Mouse (Mus musculus) heart, adult 8-10 months (tissue): ENCODE data around the gene Ttc24. TPM values are rescaled to one million over a fixed set of nuclear protein-coding genes. Genes with fewer than 3 reads are reported as not detected.
A peak's percentile ranks its signal among the peaks of the same experiment; 100 is the strongest.

Source experiments
- DNase-seq: peaks from one replicate; pipeline ENCODE4 v3.0.0; 2022; ENCODE audit warnings: low spot score
- total RNA-seq, 4 experiments: library from RNA; stranded (reverse); gene quantifications; 2 replicates each; pipeline ENCODE4 v1.2.4; 2022

Ttc24 gene
- not detected for total RNA-seq

DNA sequence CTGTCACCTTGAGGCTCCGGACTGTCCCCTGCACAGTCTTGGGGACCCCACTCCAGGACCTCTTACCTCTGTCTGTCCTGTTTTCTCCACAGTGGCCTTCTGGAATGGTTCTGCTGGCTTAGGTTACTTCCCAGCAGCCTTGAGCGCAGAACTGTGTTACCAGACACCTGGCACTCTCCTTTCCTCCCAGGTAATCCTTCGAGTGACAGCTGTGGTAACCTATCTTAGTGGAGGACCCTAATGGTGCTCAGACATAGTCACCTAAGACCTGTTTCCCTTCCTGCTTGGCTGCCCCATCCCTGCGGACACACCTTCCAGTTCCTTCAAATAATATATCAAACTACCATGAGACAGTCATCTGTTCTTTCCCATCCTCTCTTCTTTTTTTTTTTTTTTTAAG is at the start of gene Ttc24:
TSS of gene Ttc24 (minus strand) at position 101 of the 400 bp plus-strand sequence.
- DNase-seq: no peak

GRCm38 (mm10) chr3:88127636-88128035 is 49.5 kb upstream of the Ttc24 start:
- DNase-seq: no peak

DNA sequence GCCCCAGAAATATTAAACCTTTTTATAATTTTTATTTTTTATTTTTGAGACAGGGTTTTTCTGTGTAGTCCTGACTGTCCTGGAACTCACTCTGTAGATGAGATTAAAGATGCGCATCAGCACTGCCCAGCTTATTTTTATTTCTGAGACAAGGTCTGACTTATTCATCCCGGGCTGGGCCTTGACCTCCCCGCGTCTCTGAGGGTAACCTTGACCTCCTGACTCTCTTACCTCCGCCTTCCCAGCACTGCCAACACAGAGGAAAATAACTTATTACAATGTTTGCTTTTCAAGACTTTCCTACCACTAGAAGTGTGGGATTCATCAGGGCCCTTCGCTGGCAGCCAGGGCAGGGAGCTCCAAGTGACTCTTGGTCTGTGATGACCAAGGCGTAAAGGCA is 48.1 kb upstream of the Ttc24 start:
- DNase-seq: no peak

DNA sequence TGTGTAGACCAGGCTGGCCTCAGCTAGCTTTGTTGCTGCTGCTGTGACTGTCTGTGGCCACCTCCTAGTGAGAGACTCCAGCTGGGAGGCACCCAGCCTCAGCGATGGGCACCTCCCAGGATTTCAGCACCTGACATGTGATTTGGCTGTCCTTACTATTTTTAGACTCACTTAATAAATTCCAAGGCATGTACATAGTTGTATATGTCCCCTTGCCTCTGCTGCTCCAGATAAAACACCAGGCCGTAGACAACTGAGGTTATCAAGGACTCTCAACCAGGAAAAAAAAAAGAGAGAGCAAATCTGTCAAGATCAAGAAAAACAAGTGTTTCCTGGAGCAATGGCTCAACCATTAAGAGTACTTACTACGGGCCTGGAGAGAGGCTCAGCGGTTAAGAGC is 47.1 kb upstream of the Ttc24 start:
- DNase-seq: no peak

- no peak for DNase-seq
These were observed 43.3 kb upstream of the Ttc24 start for GRCm38 (mm10) chr3:88121164-88122131.

GRCm38 (mm10) chr3:88120117-88120651 is 42.1 kb upstream of the Ttc24 start:
- DNase-seq: peak; percentile 79

- DNase-seq: no peak
These were observed 36.3 kb upstream of the Ttc24 start for GRCm38 (mm10) chr3:88114396-88114795.

DNA sequence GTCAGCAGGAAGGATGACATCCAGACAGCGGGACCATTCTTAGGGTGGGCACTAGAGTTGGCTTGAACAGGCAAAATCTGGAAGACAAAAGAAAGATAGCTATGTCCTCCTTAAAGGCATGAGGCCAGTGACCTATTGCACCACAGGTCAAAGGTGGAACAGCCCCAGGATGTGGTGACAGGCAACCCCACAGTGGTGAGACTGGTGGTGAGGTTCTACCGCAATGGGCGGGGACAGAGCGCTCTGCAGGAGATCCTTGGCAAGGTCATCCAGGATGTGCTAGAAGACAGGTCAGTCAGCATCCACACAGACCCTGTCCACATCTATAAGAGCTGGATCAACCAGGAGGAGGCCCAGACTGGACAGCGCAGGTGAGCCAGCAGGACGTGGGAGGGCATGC is 31.0 kb upstream of the Ttc24 start:
- no peak for DNase-seq

GRCm38 (mm10) chr3:88106126-88106525 is 28.0 kb upstream of the Ttc24 start:
- DNase-seq: no peak

DNA sequence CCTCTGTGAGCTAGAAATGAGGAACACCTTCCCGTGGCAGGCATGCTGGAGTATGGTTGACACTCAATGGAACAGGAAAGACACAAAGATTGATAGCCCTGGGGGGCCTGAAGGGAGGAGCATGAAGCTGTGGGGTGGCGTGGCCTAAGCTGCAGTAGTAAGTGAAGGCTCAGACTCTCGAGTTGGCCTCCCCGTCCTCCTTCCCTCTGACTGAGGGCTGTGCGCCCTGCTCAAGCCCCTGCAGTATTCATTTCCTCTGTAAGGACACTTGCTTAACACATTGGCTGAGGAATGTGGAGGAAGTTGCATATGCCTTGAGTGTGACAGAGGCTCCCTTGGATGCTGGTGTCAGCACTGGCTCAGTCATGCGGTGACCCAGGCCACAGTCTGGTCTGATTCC is 24.5 kb upstream of the Ttc24 start:
- peak; percentile 16 for DNase-seq

DNA sequence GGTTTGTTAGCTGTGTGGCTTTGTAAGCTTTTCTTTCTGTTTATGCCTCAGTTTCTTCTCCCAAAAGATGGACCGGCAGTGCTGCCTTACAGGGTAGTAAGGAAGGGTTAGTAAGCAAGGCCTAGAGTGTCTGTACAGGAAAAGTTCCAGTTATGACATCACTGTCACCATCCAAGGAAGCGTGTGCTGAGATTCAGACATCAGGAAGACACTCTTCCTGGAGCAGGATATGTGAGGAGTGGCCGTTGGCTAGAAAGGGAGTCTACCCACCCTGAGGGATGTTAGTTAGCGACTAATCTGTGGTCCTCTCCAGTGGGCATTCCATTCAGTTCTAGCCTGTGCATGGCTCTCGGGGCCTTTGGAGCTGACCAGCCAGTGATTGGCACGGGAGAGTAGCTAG is 24.1 kb upstream of the Ttc24 start:
- no peak for DNase-seq

DNA sequence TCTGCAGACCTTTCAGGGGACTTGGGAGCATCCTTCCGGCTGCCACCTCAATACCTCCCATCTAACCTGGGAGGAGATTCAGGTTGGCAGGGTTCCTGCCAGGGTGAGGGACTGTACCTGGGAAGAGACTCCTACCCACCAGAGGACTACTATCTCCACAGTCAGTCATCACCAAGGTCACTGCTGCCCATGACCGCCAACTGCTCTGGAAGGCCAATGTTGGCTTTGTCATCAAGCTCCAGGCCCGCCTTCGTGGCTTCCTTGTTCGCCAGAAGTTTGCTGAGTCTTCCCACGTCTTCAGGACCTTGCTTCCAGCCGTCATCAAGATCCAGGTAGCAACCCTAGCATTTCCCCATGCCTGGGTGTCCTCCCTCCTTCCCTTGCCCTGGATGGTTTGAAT is 23.6 kb upstream of the Ttc24 start:
- no peak for DNase-seq

- no peak for DNase-seq
These were observed 22.1 kb upstream of the Ttc24 start for GRCm38 (mm10) chr3:88100251-88100650.

DNA sequence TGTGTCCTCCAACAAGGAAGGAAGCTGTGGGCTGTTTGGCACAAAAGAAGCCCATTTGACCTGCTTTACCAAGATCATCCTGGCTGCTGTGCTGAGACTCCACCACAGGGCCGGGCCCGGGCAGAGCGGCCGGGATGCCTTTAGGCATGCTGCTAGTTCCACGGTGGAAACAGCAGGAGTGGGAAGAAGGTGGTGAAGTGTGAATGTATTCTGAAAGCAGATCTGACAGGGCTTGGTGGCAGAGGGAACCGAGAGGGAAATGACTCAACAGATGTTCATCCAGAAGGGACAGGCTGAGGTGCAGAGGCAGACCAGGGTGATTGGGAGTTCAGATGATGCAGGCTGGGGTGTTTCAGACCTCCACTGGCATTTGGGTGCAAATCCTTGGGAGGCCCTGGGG is 19.6 kb upstream of the Ttc24 start:
- DNase-seq: no peak

DNA sequence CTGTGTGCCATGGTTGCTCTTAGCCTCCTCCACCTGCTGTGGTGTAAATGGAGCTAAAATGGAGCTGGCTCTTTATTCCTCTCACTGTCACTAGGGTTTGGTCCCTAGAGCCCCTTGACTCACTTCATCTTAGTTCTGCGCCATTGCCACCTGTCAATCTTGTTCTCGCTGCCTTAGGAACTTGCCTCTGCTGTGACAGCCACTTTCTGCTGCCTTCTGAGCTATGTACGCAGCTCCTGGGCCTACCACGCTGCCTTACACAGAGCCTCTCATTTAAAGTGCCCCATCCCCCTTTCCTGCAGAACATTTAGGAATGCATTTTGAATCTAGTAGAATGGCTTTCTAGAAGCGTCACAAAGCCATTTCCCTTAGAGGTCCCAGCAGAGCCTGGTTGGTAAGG is 16.0 kb upstream of the Ttc24 start:
- no peak for DNase-seq

DNA sequence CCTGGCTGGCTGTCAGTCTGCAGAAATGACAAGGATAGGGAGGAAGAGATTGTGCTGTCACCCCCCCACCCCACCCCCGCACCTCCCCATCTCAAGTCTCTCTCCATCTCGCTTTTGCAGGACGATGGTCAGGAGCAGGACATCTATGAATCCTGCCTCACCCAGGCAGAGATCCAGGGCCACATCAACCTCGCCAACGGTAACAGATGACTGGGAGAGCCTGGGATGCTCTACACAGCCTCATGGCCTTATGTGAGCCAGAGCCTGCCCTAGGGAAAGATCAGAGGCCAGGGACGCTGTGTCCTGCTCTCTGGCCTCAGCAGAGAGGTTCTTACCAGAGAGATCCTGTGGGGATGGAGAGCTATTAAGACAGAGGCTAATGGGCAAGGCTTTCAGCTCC is 12.5 kb upstream of the Ttc24 start:
- no peak for DNase-seq

- no peak for DNase-seq
These were observed 12.0 kb upstream of the Ttc24 start for GRCm38 (mm10) chr3:88090106-88090505.

DNA sequence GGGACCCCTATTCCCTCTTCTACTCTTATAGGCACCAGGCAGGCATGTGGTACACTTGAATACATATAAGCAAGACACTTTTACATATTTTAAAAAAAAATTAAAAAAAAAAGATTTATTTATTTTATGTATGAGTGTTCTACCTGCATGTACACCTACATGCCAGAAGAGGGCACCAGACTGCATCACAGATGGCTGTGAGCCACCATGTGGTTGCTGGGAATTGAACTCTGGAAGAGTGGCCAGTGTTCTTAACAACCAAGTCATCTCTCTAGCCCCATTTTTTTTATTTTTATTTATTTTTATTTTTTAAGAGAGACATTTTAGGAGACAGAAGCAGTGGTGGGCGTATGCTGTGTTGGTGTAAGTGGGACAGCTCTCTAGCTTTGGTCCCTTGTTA is 9.6 kb upstream of the Ttc24 start:
- peak; percentile 35 for DNase-seq

- DNase-seq: no peak
These were observed 7.4 kb upstream of the Ttc24 start for GRCm38 (mm10) chr3:88085459-88085858.

DNA sequence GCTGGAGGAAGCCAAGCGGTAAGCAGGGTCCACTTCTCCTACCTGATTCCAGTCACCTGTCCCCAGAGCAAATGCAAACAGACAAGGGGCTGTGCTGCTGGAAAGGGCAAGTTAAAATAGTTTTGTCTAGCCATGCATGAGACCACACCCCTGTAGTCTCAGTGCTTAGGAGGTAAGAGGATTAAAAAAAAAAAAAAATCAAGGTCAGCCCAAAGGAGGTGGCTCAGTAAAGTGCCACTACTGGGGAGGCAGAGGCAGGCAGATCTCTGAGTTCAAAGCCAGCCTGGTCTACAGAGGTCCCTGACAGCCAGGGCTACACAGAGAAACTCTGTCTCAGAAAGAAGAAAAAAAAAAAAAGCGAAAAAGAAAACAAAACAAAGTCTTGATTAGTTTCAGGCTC is 5.9 kb upstream of the Ttc24 start:
- no peak for DNase-seq

DNA sequence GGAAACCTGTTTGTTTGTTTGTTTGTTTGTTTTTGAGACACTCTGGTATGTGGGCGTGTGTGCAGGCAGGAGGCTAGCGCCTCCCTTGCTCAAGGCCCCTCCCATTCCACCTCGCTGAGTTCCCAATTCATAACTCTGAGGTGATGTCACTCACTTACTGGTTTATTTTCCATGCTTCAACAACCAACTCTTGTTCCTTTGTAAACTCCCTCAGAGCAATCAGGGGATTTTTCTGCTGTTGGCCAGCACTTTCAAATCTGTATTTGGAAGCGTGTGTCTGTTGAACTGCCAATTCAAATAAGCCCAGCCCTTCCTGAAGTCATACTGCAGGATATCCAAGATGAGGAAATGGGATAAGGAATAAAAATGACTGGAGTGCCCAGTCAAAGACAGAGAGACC is 4.6 kb upstream of the Ttc24 start:
- DNase-seq: peak; percentile 37

DNA sequence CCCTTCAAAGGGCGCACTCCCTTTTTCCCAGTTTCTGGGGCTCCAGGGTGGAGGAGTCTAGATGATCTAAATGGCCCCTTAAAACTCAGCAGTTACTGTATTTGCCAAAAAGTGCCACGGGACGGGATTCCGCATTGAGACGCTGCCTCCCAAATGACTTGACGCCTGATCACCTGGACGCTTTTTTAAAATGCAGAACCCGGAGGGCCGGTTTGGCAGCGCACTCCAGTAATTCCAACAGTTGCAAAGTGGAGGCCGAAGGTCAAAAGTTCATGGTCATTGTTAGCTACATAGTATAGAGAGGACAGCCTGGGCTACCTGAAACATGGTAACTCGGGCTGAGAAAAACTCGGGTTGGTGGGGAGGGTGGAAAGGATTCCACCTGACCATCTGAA is 4.1 kb upstream of the Ttc24 start:
- no peak for DNase-seq
